Mouse (Mus musculus) CH12.LX (cell line): ENCODE measurements around the gene Psmb11. TPM values are rescaled to one million over a fixed set of nuclear protein-coding genes. Genes with fewer than 3 reads are reported as not detected.

Experiments
- DNase-seq: peaks from one replicate; pipeline ENCODE4 v3.0.0-alpha.2; 2013; ENCODE audit errors: extremely low read depth
- H3K27ac ChIP-seq: 2 replicates; pipeline ENCODE4 v1.5.1; 2012; ENCODE audit warnings: low read depth, mild to moderate bottlenecking, control low read depth, moderate library complexity; ENCODE audit not compliant: insufficient read depth
- H3K27me3 ChIP-seq: replicated peaks from 2 replicates; pipeline ENCODE3; 2012; ENCODE audit warnings: inconsistent platforms
- H3K36me3 ChIP-seq, 2 experiments: replicated peaks in 1 of 2; 2 replicates each; pipeline versions ENCODE3 to v1.6.1; 2012; ENCODE audit warnings: inconsistent platforms in 1 of 2, low read length in 1 of 2, mild to moderate bottlenecking in 1 of 2, mixed read lengths in 1 of 2, moderate library complexity in 1 of 2; ENCODE audit not compliant: control insufficient read depth in 1 of 2, insufficient read depth in 1 of 2
- H3K4me1 ChIP-seq, 2 experiments: 2 replicates each; pipeline ENCODE4 v1.6.1; 2012; ENCODE audit warnings: inconsistent platforms in 1 of 2, moderate library complexity in 1 of 2; ENCODE audit not compliant: insufficient read depth in 2 of 2, control insufficient read depth in 1 of 2
- H3K4me2 ChIP-seq: 2 replicates; pipeline ENCODE4 v1.6.1; 2012; ENCODE audit warnings: low read depth, mild to moderate bottlenecking, control low read depth; ENCODE audit not compliant: poor library complexity, insufficient read depth, severe bottlenecking
- H3K4me3 ChIP-seq, 3 experiments: fragments of 150-350 bp in 1 of 3; sonication (generic) in 1 of 3; replicated peaks in 1 of 3; 2 replicates each; pipeline versions ENCODE3 to v1.5.1; 2011 to 2012; ENCODE audit warnings: low read depth in 2 of 3, low read length in 2 of 3, mild to moderate bottlenecking in 2 of 3, moderate library complexity in 2 of 3, control low read depth in 1 of 3, improper control_type of control experiment in 1 of 3, inconsistent platforms in 1 of 3, mixed read lengths in 1 of 3; ENCODE audit not compliant: poor library complexity in 1 of 3
- H3K79me2 ChIP-seq: replicated peaks from 2 replicates; pipeline ENCODE4 v1.6.1; 2012; ENCODE audit warnings: mild to moderate bottlenecking, moderate library complexity; ENCODE audit not compliant: control insufficient read depth, poor library complexity, insufficient read depth, severe bottlenecking; ENCODE audit errors: extremely low read depth
- H3K9ac ChIP-seq: 2 replicates; pipeline ENCODE4 v1.6.1; 2012; ENCODE audit warnings: low read depth, mild to moderate bottlenecking, control low read depth, moderate library complexity; ENCODE audit not compliant: insufficient read depth
- H3K9me3 ChIP-seq: replicated peaks from 2 replicates; pipeline ENCODE3; 2012; ENCODE audit warnings: low read length, inconsistent platforms, mixed read lengths
- CHD2 ChIP-seq: IDR thresholded peaks from 2 replicates; pipeline ENCODE4 v1.6.1; 2011; ENCODE audit warnings: low read length, improper control_type of control experiment
- CTCF ChIP-seq, 2 experiments: IDR thresholded peaks in 1 of 2; conservative IDR thresholded peaks in 1 of 2; 2 replicates each; pipeline ENCODE4 v1.5.1; 2011 to 2012; ENCODE audit warnings: low read depth in 2 of 2, low read length in 2 of 2, improper control_type of control experiment in 1 of 2, inconsistent platforms in 1 of 2, mild to moderate bottlenecking in 1 of 2, moderate library complexity in 1 of 2
- ELF1 ChIP-seq: IDR thresholded peaks from 2 replicates; pipeline ENCODE4 v1.6.1; 2014; ENCODE audit warnings: low read depth, mild to moderate bottlenecking, inconsistent platforms, low read length, improper control_type of control experiment
- EP300 ChIP-seq: IDR thresholded peaks from 2 replicates; pipeline ENCODE4 v1.6.1; 2011; ENCODE audit warnings: low read length, improper control_type of control experiment
- HCFC1 ChIP-seq: IDR thresholded peaks from 2 replicates; pipeline ENCODE4 v1.6.1; 2012; ENCODE audit warnings: low read depth, mild to moderate bottlenecking, inconsistent platforms, low read length, improper control_type of control experiment
- IRF4 ChIP-seq: IDR thresholded peaks from 2 replicates; pipeline ENCODE4 v1.6.1; 2014; ENCODE audit warnings: low read depth, mild to moderate bottlenecking, inconsistent platforms, low read length, improper control_type of control experiment
- JUND ChIP-seq: conservative IDR thresholded peaks from 2 replicates; pipeline ENCODE4 v1.6.1; 2011; ENCODE audit warnings: low read depth, low read length, improper control_type of control experiment
- MAFK ChIP-seq: IDR thresholded peaks from 2 replicates; pipeline ENCODE4 v1.6.1; 2011; ENCODE audit warnings: low read length, improper control_type of control experiment; ENCODE audit not compliant: insufficient replicate concordance
- MAX ChIP-seq: IDR thresholded peaks from 2 replicates; pipeline ENCODE4 v1.6.1; 2011; ENCODE audit warnings: low read length, improper control_type of control experiment
- MEF2A ChIP-seq: IDR thresholded peaks from 2 replicates; pipeline ENCODE4 v1.6.1; 2014; ENCODE audit warnings: low read depth, mild to moderate bottlenecking, inconsistent platforms, low read length, improper control_type of control experiment, borderline replicate concordance
- MXI1 ChIP-seq: IDR thresholded peaks from 2 replicates; pipeline ENCODE4 v1.6.1; 2011; ENCODE audit warnings: mild to moderate bottlenecking, low read depth, low read length, improper control_type of control experiment
- MYC ChIP-seq: IDR thresholded peaks from 2 replicates; pipeline ENCODE4 v1.6.1; 2011; ENCODE audit warnings: low read depth, mild to moderate bottlenecking, improper control_type of control experiment, low read length
- NRF1 ChIP-seq: IDR thresholded peaks from 2 replicates; pipeline ENCODE4 v1.6.1; 2014; ENCODE audit warnings: low read depth, mild to moderate bottlenecking, inconsistent platforms, low read length, improper control_type of control experiment, moderate library complexity
- PAX5 ChIP-seq: IDR thresholded peaks from 2 replicates; pipeline ENCODE4 v1.6.1; 2012; ENCODE audit warnings: low read length, inconsistent platforms, mixed read lengths
- POLR2A ChIP-seq: IDR thresholded peaks from 2 replicates; pipeline ENCODE4 v1.6.1; 2011; ENCODE audit warnings: low read depth, mild to moderate bottlenecking, improper control_type of control experiment, low read length
- POLR2AphosphoS2 ChIP-seq: IDR thresholded peaks from 2 replicates; pipeline ENCODE4 v1.6.1; 2011; ENCODE audit warnings: low read depth, low read length, improper control_type of control experiment
- RAD21 ChIP-seq: IDR thresholded peaks from 2 replicates; pipeline ENCODE4 v1.6.1; 2011; ENCODE audit warnings: low read depth, mild to moderate bottlenecking, low read length, improper control_type of control experiment, moderate library complexity
- SMC3 ChIP-seq: IDR thresholded peaks from 2 replicates; pipeline ENCODE4 v1.6.1; 2011; ENCODE audit warnings: low read depth, low read length, improper control_type of control experiment
- TCF12 ChIP-seq: IDR thresholded peaks from 2 replicates; pipeline ENCODE4 v1.6.1; 2014; ENCODE audit warnings: low read depth, mild to moderate bottlenecking, inconsistent platforms, low read length, improper control_type of control experiment
- UBTF ChIP-seq: IDR thresholded peaks from 2 replicates; pipeline ENCODE4 v1.6.1; 2012; ENCODE audit warnings: low read depth, mild to moderate bottlenecking, inconsistent platforms, low read length, improper control_type of control experiment, moderate library complexity
- USF1 ChIP-seq: IDR thresholded peaks from 2 replicates; pipeline ENCODE4 v1.6.1; 2014; ENCODE audit warnings: low read depth, mild to moderate bottlenecking, inconsistent platforms, low read length, improper control_type of control experiment
- USF2 ChIP-seq: conservative IDR thresholded peaks from 2 replicates; pipeline ENCODE4 v1.6.1; 2011; ENCODE audit warnings: low read depth, low read length, improper control_type of control experiment
- ZMIZ1 ChIP-seq: IDR thresholded peaks from 2 replicates; pipeline ENCODE4 v1.6.1; 2012; ENCODE audit warnings: low read depth, mild to moderate bottlenecking, inconsistent platforms, low read length, improper control_type of control experiment
- ZNF384 ChIP-seq: IDR thresholded peaks from 2 replicates; pipeline ENCODE4 v1.6.1; 2012; ENCODE audit warnings: low read depth, low read length, improper control_type of control experiment, inconsistent platforms
- dilution Hi-C: fragments of 300-500 bp; cut with MboI; formaldehyde crosslinking; loops from 2 replicates; pipeline ENCODE4 v1.14.3; 2020; ENCODE audit warnings: low sequenced_read_pairs; ENCODE audit not compliant: extremely low pct_unique_long_range_greater_than_20kb, extremely low pct_ligation_motif_present
- in situ Hi-C: fragments of 300-500 bp; cut with MboI; formaldehyde crosslinking; loops from 3 replicates; pipeline ENCODE4 v1.14.3; 2019; ENCODE audit warnings: low sequenced_read_pairs, low pct_ligation_motif_present, low pct_unique_long_range_greater_than_20kb, mixed read lengths
- polyA plus RNA-seq: library from polyadenylated mRNA; unstranded; fragments of >175 nt; gene quantifications from 2 replicates; pipeline ENCODE4 v1.2.1, GENCODE M21; 2012; ENCODE audit warnings: low read depth; ENCODE audit not compliant: insufficient read length
- total RNA-seq, 2 experiments: library from RNA; depleted of rRNA; stranded (reverse); fragments of 300-350 nt in 1 of 2; fragments of >200 nt in 1 of 2; gene quantifications; 2 replicates each; pipeline ENCODE4 v1.2.3; 2012 to 2014

The Psmb11 gene
- total and polyA plus RNA-seq, 3 experiments = not detected

GRCm38 (mm10) chr14:54647900-54648299 lies 26.7 kb downstream of the Psmb11 start:
- Histone ChIP-seq H3K36me3 (peaks cover 80 to 86% of the 10 kb centered on the region in 2 experiments), H3K9me3 (no peaks in the 10 kb centered on the region), H3K4me3 (no peak overlapping the region), H3K79me2 (peaks cover 53% of the 10 kb centered on the region), H3K27ac (no peak overlapping the region), H3K4me2 (no peak overlapping the region), H3K27me3 (no peaks in the 10 kb centered on the region), H3K4me1 (peaks cover 11 to 44% of the 10 kb centered on the region in 2 experiments), H3K9ac (no peak overlapping the region)
- DNase-seq = no peak
- dilution Hi-C loops (no loop called here), in situ Hi-C loops (loop anchor here (5.0 to 25.0 kb wide), 2 partner anchors 416 to 586 kb away; no protein-coding TSS in a partner anchor)
- no peak for TF ChIP-seq POLR2AphosphoS2
- TF ChIP-seq USF2 = no peak
- no peak for TF ChIP-seq IRF4
- no peak for TF ChIP-seq PAX5
- TF ChIP-seq CHD2 = no peak
- no peak for TF ChIP-seq MAFK
- TF ChIP-seq JUND = no peak
- TF ChIP-seq HCFC1 = no peak
- no peak for TF ChIP-seq MEF2A
- no peak for TF ChIP-seq NRF1
- TF ChIP-seq UBTF = no peak
- TF ChIP-seq MXI1 = no peak
- no peak for TF ChIP-seq USF1
- no peak for TF ChIP-seq MAX
- TF ChIP-seq ZNF384 = no peak
- no peak for TF ChIP-seq ZMIZ1
- no peak for TF ChIP-seq CTCF (conservative IDR thresholded peaks at IDR 0.05 in 1 of 2, IDR thresholded peaks at IDR 0.05 in 1 of 2; ENCODE audit: low read depth in 2 of 2, low read length in 2 of 2)

DNA sequence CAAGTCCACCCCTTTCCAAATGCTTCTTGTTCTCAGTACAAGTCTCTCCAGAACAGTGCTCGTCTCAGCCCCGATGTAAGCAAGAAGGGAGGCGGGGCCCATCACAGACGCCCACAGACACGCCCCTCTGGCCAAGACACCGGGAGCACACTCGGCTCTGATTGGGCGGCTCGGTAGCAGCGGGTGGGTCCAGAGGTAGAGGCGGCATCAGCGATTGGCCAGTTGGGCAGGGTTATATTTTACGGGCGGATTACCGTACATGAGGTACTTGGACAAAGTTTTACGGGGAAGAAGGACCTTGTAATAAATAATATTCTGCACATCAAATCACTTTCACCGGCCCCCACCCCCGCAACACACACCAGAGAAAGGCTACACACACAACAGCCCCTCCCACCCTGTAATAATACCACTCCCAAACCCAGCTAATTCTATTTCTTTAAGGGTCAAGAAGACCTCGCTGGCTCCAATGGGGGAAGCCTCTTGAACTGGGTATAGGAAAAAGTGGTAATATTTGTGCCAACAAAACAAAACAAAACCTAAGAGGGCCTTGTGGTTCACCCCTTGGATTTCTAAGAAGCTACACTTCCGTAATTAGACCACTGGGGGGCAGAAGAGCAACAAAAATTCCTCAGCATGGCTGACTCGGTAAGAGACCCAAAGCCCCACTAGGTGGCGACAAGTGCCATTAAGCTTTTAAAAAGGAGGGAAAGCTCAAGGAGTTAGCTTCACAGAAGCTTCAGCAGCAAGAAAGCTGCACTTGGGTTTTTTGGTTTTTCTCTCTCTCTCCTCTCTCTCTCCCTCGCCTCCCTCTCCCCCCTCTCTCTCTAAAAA lies 29.6 kb downstream of the Psmb11 start:
- H3K79me2 ChIP-seq = peaks cover 58% of the 10 kb centered on the region
- H3K27ac ChIP-seq = no peak overlapping the region
- peaks cover 57 to 70% of the 10 kb centered on the region in 2 experiments for H3K36me3 ChIP-seq
- TF ChIP-seq USF2 (no peak), RAD21 (peak; percentile 69), CTCF (conservative IDR thresholded peaks at IDR 0.05 in 1 of 2, IDR thresholded peaks at IDR 0.05 in 1 of 2; ENCODE audit: low read depth in 2 of 2, low read length in 2 of 2) (peak; percentile 91 to 100), SMC3 (peak; percentile 85), ELF1 (no peak), POLR2A (peak; percentile 20; the same call in 1 of the 2 replicates), EP300 (no peak), MYC (peak; percentile 29; the same call in 1 of the 2 replicates), TCF12 (no peak)
- no peak overlapping the region for H3K4me3 ChIP-seq
- peaks cover 14 to 52% of the 10 kb centered on the region in 2 experiments for H3K4me1 ChIP-seq
- H3K9me3 ChIP-seq = no peaks in the 10 kb centered on the region
- H3K4me2 ChIP-seq = peak overlapping the region; percentile 96
- in situ Hi-C loops = loop anchor here (5.0 kb wide), 1 partner anchor 51 kb away; no protein-coding TSS in a partner anchor
- no peaks in the 10 kb centered on the region for H3K27me3 ChIP-seq
- dilution Hi-C loops = no loop called here
- DNase-seq = peak; percentile 96
- peak overlapping the region; percentile 97 for H3K9ac ChIP-seq
